Mouse (Mus musculus) liver, embryonic 14.5 days (tissue): ENCODE results near the gene Armc12. TPM values are rescaled to one million over a fixed set of nuclear protein-coding genes. Genes with fewer than 3 reads are reported as not detected.

Experiments
- ATAC-seq: fragments of 200-750 bp; cut with Nextera tagmentation; 2 replicates; pipeline ENCODE4 v1.8.0; 2017; ENCODE audit warnings: moderate number of reproducible peaks, mild to moderate bottlenecking, moderate library complexity; ENCODE audit not compliant: insufficient read depth
- DNase-seq, 3 experiments: peaks; one replicate each; pipeline ENCODE4 v3.0.0-alpha.2; 2012 to 2013; ENCODE audit warnings: low read depth in 3 of 3, low spot score in 3 of 3
- H3K27ac ChIP-seq: fragments of 300-500 bp; sonication (generic); 2 replicates; pipeline ENCODE4 v1.5.1; 2014; ENCODE audit warnings: moderate library complexity, mild to moderate bottlenecking, control low read depth, inconsistent platforms
- H3K27me3 ChIP-seq: fragments of 300-500 bp; sonication (generic); 2 replicates; pipeline ENCODE4 v1.6.1; 2014; ENCODE audit warnings: mild to moderate bottlenecking, low read length, moderate library complexity; ENCODE audit not compliant: control insufficient read depth, insufficient read depth
- H3K36me3 ChIP-seq: fragments of 300-500 bp; sonication (generic); replicated peaks from 2 replicates; pipeline ENCODE4 v1.6.1; 2014; ENCODE audit warnings: low read depth; ENCODE audit not compliant: control insufficient read depth, insufficient read depth
- H3K4me1 ChIP-seq, 2 experiments: fragments of 200-500 bp in 1 of 2; fragments of 300-500 bp in 1 of 2; sonication (generic) in 1 of 2; replicated peaks; 2 replicates each; pipeline ENCODE4 v1.6.1; 2012 to 2014; ENCODE audit warnings: antibody characterized with exemption in 1 of 2, inconsistent platforms in 1 of 2, low read length in 1 of 2; ENCODE audit not compliant: control insufficient read depth in 2 of 2, insufficient read depth in 2 of 2
- H3K4me2 ChIP-seq: fragments of 300-500 bp; sonication (generic); 2 replicates; pipeline ENCODE4 v1.6.1; 2014; ENCODE audit warnings: low read depth, mild to moderate bottlenecking, control low read depth, moderate library complexity
- H3K4me3 ChIP-seq, 2 experiments: fragments of 200-500 bp in 1 of 2; fragments of 300-500 bp in 1 of 2; sonication (generic) in 1 of 2; 2 replicates each; pipeline ENCODE4 v1.5.1; 2012 to 2014; ENCODE audit warnings: low read depth in 2 of 2, low read length in 2 of 2, mild to moderate bottlenecking in 2 of 2, control low read depth in 1 of 2, inconsistent platforms in 1 of 2, moderate library complexity in 1 of 2; ENCODE audit not compliant: insufficient read depth in 1 of 2
- H3K9ac ChIP-seq: fragments of 300-500 bp; sonication (generic); replicated peaks from 2 replicates; pipeline ENCODE4 v1.6.1; 2014; ENCODE audit warnings: mild to moderate bottlenecking, control low read depth, moderate library complexity
- H3K9me3 ChIP-seq: fragments of 300-500 bp; sonication (generic); 2 replicates; pipeline ENCODE4 v1.6.1; 2016; ENCODE audit warnings: low read length, mixed read lengths; ENCODE audit not compliant: control insufficient read depth
- CTCF ChIP-seq: IDR thresholded peaks from 2 replicates; pipeline ENCODE4 v1.5.1; 2016; ENCODE audit warnings: antibody characterized with exemption, low read depth, control low read depth
- EP300 ChIP-seq: IDR thresholded peaks from 2 replicates; pipeline ENCODE4 v1.6.1; 2016; ENCODE audit warnings: antibody characterized with exemption, low read depth
- WGBS: fragments of 180-500 bp; shearing (Covaris S2); extraction: QIAGEN DNeasy Blood & Tissue Kit; methylation state at CpG from one replicate; pipeline ENCODE4 v1.1.7; 2014; ENCODE audit not compliant: insufficient replicate concordance; 5-methylcytosine and 5-hydroxymethylcytosine counted together
- polyA plus RNA-seq, 2 experiments: library from polyadenylated mRNA; depleted of rRNA in 1 of 2; stranded (reverse) in 1 of 2; unstranded in 1 of 2; fragments of >200 nt; fragmentation: Nextera tagmentation in 1 of 2; extraction: Ambion mirVana in 1 of 2; gene quantifications; 2 replicates each; pipeline versions ENCODE4 v1.2.1 to v1.2.3; 2012 to 2014

Gene Armc12
- polyA plus RNA-seq, 2 experiments, result 0.03 TPM; not detected in 1

- no peak for TF ChIP-seq CTCF
- no peak for TF ChIP-seq EP300
- no peak for ATAC-seq
- Histone ChIP-seq H3K9me3 (no peaks in the 10 kb centered on the region), H3K4me1 (peaks cover 0 to 6% of the 10 kb centered on the region in 2 experiments; a peak in 2 of 4 replicates), H3K36me3 (no peaks in the 10 kb centered on the region), H3K27ac (no peak overlapping the region), H3K27me3 (no peaks in the 10 kb centered on the region), H3K9ac (no peak overlapping the region), H3K4me2 (no peak overlapping the region), H3K4me3 (no peak overlapping the region)
- 10% methylated on average over 5 of the region's 5 CpGs for WGBS
- DNase-seq, result no peak
These were observed 23.1 kb upstream of the Armc12 start for GRCm38 (mm10) chr17:28507496-28507895.

- H3K27me3 ChIP-seq, result no peaks in the 10 kb centered on the region
- peak overlapping the region; percentile 30 for H3K4me2 ChIP-seq
- no peak overlapping the region for H3K27ac ChIP-seq
- ATAC-seq (no peak), DNase-seq (no peak)
- H3K9me3 ChIP-seq, result no peaks in the 10 kb centered on the region
- no peak overlapping the region for H3K4me3 ChIP-seq
- TF ChIP-seq EP300, result no peak
- TF ChIP-seq CTCF, result no peak
- peaks cover 0 to 8% of the 10 kb centered on the region in 2 experiments; a peak in 2 of 4 replicates for H3K4me1 ChIP-seq
- no peaks in the 10 kb centered on the region for H3K36me3 ChIP-seq
- WGBS, result 4% methylated on average over 28 of the region's 28 CpGs
- no peak overlapping the region for H3K9ac ChIP-seq
These were observed 19.9 kb upstream of the Armc12 start for GRCm38 (mm10) chr17:28510445-28511342.

- WGBS, result 17% methylated on average over 9 of the region's 9 CpGs
- Histone ChIP-seq H3K27ac (no peak overlapping the region), H3K4me3 (no peak overlapping the region), H3K9me3 (no peaks in the 10 kb centered on the region), H3K4me1 (peaks cover 0 to 10% of the 10 kb centered on the region in 2 experiments; a peak in 2 of 4 replicates), H3K9ac (no peak overlapping the region), H3K4me2 (no peak overlapping the region), H3K27me3 (peaks cover 1% of the 10 kb centered on the region), H3K36me3 (no peaks in the 10 kb centered on the region)
- no peak for ATAC-seq
- no peak for DNase-seq
- TF ChIP-seq CTCF, result no peak
- TF ChIP-seq EP300, result no peak
These were observed 18.7 kb upstream of the Armc12 start for GRCm38 (mm10) chr17:28511616-28512541.

GRCm38 (mm10) chr17:28512696-28513095 lies 17.9 kb upstream of the Armc12 start:
- H3K36me3 ChIP-seq, result no peaks in the 10 kb centered on the region
- no peak overlapping the region for H3K27ac ChIP-seq
- DNase-seq, result no peak
- 42% methylated on average over 6 of the region's 6 CpGs for WGBS
- 0 out of 2 replicates have a peak, but pooled peaks have one; percentile 31 for ATAC-seq
- peaks cover 8% of the 10 kb centered on the region for H3K27me3 ChIP-seq
- no peak overlapping the region for H3K4me2 ChIP-seq
- H3K9ac ChIP-seq, result no peak overlapping the region
- TF ChIP-seq CTCF (no peak), EP300 (no peak)
- H3K4me1 ChIP-seq, result peaks cover 0 to 10% of the 10 kb centered on the region in 2 experiments; a peak in 2 of 4 replicates
- no peak overlapping the region for H3K4me3 ChIP-seq
- no peaks in the 10 kb centered on the region for H3K9me3 ChIP-seq

- Histone ChIP-seq H3K4me3 (no peak overlapping the region), H3K36me3 (no peaks in the 10 kb centered on the region), H3K4me2 (no peak overlapping the region), H3K4me1 (peaks cover 0 to 10% of the 10 kb centered on the region in 2 experiments; a peak in 2 of 4 replicates), H3K27me3 (peaks cover 13% of the 10 kb centered on the region), H3K9me3 (no peaks in the 10 kb centered on the region), H3K27ac (no peak overlapping the region), H3K9ac (no peak overlapping the region)
- DNase-seq (no peak), ATAC-seq (no peak)
- TF ChIP-seq EP300, result no peak
- no peak for TF ChIP-seq CTCF
- 61% methylated on average over 1 of the region's 1 CpGs for WGBS
These were observed 17.3 kb upstream of the Armc12 start for GRCm38 (mm10) chr17:28513337-28513736.
